Mouse (Mus musculus) effector memory CD4-positive, alpha-beta T cell, adult 7 months (primary cell): ENCODE results near the gene Wsb1. TPM values are rescaled to one million over a fixed set of nuclear protein-coding genes. Genes with fewer than 3 reads are reported as not detected.

Experiments used
- polyA plus RNA-seq: library from polyadenylated mRNA; unstranded; fragments of 100-300 nt; shearing (Covaris generic); gene quantifications from one replicate; pipeline ENCODE4 v1.2.1, GENCODE M21; 2017

Wsb1 gene
- 386 TPM for polyA plus RNA-seq

DNA sequence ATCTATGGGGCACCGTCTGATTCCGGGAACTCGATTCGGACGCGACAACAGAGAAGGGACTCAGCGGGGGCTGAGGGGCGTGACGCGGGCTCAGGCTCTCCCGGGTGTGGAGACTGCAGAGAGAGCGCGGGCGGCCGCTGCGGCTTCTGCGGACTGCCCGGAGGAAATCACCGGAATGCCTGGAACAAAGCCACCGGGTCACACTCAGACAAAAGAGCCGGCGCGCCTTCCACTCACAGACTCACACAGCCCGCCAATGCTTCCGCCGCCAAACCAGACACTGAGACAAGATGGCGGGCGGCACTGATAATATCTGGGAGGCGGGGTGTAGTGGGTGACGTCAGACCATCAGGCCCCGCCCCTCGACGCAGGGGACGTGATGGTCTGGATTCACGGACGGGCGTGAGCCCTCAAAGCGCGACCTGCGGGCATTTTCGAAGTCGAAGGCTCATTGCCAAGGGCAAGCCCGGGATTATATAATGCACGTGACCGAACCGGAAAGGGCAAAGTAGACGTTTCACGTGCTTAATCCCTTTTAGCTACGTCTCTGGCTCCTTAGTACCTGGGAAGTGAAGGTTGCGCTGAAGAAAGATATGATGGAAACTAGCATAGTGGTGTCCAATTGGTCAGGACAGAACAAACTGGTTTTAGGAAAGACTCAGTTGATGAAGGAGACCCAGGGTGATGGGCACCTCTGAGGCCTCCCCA, at the start of gene Wsb1:
TSS of gene Wsb1 (minus strand) at position 281 of the 708 bp plus-strand sequence.

GRCm38 (mm10) chr11:79296856-79297491, 42.5 kb upstream of the Wsb1 start, which contains the start of gene Gm9964:
Gene Gm9964, minus strand, starts transcription at chr11:79296906.

Other genes with a start within 250 kb of the Wsb1 start
- 10.4 TPM for gene Ksr1, start 108.3 kb downstream of the Wsb1 start, polyA plus RNA-seq
- gene Gm9964, start 42.2 kb upstream of the Wsb1 start, polyA plus RNA-seq: not detected
- 3.7 TPM for gene Nf1, start 85.0 kb upstream of the Wsb1 start, polyA plus RNA-seq
- not detected for gene Omg, start 249.4 kb upstream of the Wsb1 start, polyA plus RNA-seq